Mouse (Mus musculus) gastrocnemius, adult 2 months (tissue): Measurements from ENCODE around the gene Gp9. TPM values are rescaled to one million over a fixed set of nuclear protein-coding genes. Genes with fewer than 3 reads are reported as not detected.

ENCODE experiments used
- DNase-seq: peaks from one replicate; pipeline ENCODE4 v3.0.0; 2022
- H3K27ac ChIP-seq: fragments of 200-600 bp; 2 replicates; pipeline ENCODE4 v1.8.1; 2022; ENCODE audit warnings: mild to moderate bottlenecking
- H3K4me3 ChIP-seq: fragments of 200-600 bp; 2 replicates; pipeline ENCODE4 v1.8.1; 2022; ENCODE audit warnings: mild to moderate bottlenecking, moderate library complexity
- CTCF ChIP-seq: fragments of 200-600 bp; IDR thresholded peaks from 2 replicates; pipeline ENCODE4 v1.8.1; 2022; ENCODE audit warnings: antibody characterized with exemption, mild to moderate bottlenecking, moderate library complexity
- intact Hi-C: fragments of 180-260 bp; cut with DNase I; formaldehyde crosslinking; loops from one replicate; pipeline ENCODE4 v1.15.1; 2025
- total RNA-seq, 2 experiments: library from RNA; stranded (reverse); gene quantifications; 2 replicates each; pipeline ENCODE4 v1.2.3; 2021

The Gp9 gene
- total RNA-seq, 2 experiments from 2014 or later: not detected

DNA sequence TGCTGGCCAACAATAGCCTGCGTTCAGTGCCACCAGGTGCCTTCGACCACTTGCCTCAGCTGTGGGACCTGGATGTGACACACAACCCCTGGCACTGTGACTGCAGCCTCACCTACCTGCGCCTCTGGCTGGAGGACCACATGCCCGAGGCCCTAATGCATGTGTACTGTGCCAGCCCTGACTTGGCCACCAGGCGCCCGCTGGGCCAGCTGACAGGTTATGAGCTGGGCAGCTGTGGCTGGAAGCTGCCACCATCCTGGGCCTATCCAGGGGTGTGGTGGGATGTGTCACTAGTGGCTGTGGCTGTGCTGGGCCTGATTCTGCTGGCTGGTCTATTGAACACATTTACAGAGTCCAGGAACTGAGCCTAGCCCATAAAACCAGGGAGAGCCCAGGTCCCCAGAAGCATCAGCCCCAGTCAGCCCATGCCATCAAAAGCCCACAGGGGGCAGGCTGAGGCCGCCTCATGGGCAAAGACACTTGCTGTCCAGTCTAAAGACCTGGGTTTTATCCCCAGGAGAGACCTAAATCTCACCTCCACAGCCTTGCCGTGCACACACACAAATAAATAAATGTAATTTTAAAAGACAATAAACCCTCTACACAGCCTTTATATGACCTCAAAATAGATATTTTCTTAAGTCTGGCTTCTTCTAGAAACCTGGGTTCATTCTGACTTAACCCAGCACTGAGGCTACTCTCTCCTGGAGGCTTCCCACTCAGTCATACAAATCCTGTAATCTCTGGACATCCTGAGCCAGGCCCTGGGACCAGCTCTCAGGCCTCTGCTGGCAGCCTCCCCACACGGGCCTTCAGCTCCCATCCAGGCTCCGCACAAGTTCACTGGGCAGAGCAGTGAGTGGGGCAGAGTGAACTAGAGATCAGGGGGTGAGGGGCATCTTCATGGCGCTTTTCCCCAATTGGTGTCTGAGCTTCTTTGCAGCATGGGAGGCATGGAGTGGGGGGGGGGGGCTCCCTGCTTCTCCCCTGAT, 1.6 kb downstream of the Gp9 start:
- H3K4me3 ChIP-seq: no peak overlapping the region
- TF ChIP-seq CTCF: peak; percentile 52
- DNase-seq: peak; percentile 42
- H3K27ac ChIP-seq: no peak overlapping the region
- intact Hi-C loops: no loop called here

DNA sequence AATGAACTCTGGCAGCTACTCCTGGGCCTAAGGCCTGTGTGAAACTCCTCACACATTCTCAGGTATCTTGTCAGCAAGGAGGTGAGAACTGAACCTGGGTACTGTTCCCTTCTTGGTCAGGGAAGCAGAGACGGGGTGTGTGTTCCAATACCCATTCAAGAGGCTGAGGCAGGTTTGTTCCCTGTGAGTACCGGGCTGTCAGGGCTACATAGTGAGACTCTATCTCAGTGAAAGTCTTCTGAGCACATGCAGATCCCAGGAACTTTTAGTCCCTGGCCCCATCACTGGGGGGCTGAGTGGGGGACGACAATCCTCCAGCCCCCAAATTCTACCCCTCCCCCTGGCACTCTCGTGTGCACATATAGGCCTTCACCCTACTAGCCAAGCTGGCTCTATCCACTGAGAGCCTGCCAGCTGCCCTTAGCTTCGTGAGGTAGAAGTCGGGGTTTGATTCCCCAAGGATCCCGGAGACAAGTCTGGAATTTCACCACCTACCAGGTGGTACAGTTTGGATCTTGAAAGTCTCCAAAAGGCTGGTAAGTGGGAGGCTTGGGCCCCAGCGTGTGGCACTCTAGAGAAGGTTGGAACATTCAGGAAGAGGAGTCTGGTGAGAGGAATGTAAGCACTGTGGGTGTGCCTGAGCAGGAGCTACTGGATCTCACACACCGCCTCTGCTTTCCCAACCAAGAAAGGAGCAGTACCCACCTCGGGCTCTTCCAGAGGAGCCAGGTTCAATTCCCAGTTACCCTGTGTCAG, 2.9 kb downstream of the Gp9 start:
- no peak for TF ChIP-seq CTCF
- intact Hi-C loops: no loop called here
- Histone ChIP-seq H3K4me3 (no peak overlapping the region), H3K27ac (no peak overlapping the region)
- no peak for DNase-seq

GRCm38 (mm10) chr6:87784033-87784432, 6.2 kb downstream of the Gp9 start:
- no peak for DNase-seq
- Histone ChIP-seq H3K4me3 (no peak overlapping the region), H3K27ac (no peak overlapping the region)
- no peak for TF ChIP-seq CTCF
- intact Hi-C loops: no loop called here

- DNase-seq: no peak
- Histone ChIP-seq H3K27ac (0 out of 2 replicates have a peak overlapping the region, but pooled peaks have one; percentile 40), H3K4me3 (no peak overlapping the region)
- intact Hi-C loops: no loop called here
- no peak for TF ChIP-seq CTCF
Measured at GRCm38 (mm10) chr6:87786621-87787020, 8.7 kb downstream of the Gp9 start.

GRCm38 (mm10) chr6:87787108-87787890, 9.4 kb downstream of the Gp9 start:
- peak; percentile 70 for DNase-seq
- no peak overlapping the region for H3K4me3 ChIP-seq
- no peak for TF ChIP-seq CTCF
- intact Hi-C loops: no loop called here
- H3K27ac ChIP-seq: peak overlapping the region; percentile 40

DNA sequence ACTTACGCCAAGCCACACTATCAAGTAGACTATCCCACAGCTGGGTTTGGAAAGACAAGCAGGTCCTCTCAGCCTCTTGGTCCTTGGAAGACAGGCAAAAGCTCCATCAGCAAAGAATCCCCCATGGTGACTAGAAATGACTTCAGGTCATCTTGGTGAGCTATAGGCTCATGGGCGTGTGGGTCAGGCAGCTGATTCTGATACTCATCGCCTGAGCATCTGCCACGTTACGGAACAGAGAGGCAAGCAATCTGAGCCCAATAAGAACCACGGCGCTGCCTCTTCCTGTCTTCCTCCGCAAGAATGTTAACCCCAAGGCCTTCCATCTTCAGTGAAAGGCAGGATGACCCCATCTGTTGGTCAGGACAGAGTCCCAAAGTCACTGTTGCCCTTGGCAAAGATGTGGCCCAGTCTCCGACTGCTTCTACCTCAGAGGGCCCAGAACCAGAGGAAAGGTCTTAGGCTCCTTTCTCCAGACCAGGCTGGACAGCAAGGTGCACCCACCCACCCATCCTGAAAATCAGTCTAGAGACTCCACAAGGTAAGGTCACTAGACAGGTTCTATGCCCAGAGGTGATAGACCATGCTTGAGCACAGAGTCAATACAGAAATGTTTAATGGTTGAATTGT, 10.5 kb downstream of the Gp9 start:
- intact Hi-C loops: no loop called here
- Histone ChIP-seq H3K27ac (no peak overlapping the region), H3K4me3 (no peak overlapping the region)
- DNase-seq: no peak
- TF ChIP-seq CTCF: no peak

DNA sequence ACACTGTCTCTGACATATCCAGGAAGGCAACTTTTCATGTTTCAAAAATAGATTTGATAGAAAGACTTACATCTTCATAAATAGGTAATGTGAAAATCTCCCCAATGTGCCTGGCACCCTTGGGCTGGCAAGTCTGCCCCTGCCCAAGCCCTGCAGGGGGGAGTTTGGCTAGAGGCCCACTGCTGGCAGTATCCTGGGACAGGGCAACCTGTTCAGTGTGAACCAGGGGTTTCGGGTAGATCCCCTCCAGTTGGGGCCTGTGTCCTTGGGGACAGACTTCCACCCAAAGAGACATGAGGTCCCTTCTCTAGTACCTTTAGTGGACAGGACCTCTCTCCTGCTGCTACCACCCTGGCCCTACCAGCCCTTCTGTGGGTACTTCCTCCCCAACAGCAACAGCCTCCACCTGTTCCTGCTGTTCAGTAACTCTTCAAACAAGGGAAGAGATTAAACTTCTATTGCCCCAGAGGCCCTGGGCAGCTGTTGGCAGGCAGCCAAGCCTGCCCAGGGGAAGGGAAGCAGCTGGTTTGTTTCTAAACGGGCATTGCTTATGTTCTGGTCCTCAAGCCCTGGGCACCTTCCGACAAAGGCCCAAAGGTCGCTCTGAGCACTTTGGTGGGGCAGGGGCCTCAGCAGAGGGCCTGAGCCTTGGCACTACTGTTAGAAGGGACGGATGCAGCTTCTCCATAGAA, 11.2 kb downstream of the Gp9 start:
- Histone ChIP-seq H3K4me3 (no peak overlapping the region), H3K27ac (no peak overlapping the region)
- no peak for TF ChIP-seq CTCF
- peak; percentile 53 for DNase-seq
- intact Hi-C loops: no loop called here

GRCm38 (mm10) chr6:87789791-87790190, 11.9 kb downstream of the Gp9 start:
- intact Hi-C loops: no loop called here
- DNase-seq: no peak

DNA sequence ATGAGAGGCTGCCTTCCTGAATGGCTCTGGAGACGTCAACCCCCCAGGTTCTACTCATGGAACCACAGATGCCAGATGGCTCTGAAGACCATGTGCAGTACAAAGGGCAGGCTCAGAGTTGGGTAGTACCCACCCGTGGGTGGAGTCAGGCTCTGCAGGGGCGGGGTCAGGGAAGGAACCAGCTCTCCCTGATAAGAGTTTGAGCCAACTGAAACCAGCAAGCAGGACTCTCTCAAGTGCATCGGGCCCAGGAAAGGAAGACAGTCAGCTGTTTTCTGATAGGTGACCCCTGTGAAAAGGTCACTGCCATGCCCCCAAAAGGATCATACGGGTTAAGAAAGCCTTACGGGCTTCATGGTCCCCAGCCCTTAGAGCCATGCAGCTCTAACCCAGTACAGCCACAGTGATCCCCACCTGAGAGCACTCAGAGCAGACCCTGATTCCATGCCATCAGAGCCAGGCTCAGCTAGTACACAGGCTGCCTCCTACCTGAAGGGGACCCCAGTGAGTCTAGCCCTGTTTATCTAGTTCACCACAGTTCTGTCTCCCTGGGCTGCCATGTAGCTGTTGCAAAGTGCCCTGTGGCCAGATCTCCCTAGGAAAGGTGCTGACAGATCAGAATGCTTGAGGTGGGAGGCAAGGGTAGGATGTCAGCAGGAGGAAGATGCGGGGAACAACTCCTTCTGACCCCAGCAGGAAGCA, 13.1 kb downstream of the Gp9 start:
- no peak overlapping the region for H3K27ac ChIP-seq
- intact Hi-C loops: no loop called here
- H3K4me3 ChIP-seq: no peak overlapping the region
- TF ChIP-seq CTCF: no peak
- DNase-seq: peak; percentile 34

More at GRCm38 (mm10) chr6:87789791-87790190, 11.9 kb downstream of the Gp9 start:
- Histone ChIP-seq H3K27ac (no peak overlapping the region), H3K4me3 (no peak overlapping the region)
- no peak for TF ChIP-seq CTCF

DNA sequence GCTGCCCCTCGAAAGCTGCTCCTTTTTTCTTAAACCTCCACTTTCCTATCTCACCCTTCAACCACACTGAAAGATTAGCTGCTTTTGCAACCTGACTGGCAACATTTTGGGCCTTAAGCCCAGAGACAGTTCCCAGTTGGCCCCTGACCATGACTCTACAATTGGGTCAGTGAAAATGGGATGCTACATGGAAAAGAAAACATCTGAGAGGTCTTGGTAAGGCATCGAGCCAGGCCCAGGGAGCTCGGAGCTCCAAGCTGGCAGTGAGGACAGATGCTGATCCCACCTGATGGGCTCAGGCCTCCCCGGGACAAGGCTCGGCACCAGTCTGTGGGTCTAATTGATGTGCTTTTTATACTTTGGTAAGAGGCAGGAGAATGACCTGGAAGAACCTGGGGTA, 14.0 kb downstream of the Gp9 start:
- H3K4me3 ChIP-seq: no peak overlapping the region
- H3K27ac ChIP-seq: no peak overlapping the region
- intact Hi-C loops: no loop called here
- DNase-seq: no peak
- TF ChIP-seq CTCF: no peak
